Mouse (Mus musculus) heart, embryonic 15.5 days (tissue): ENCODE measurements around the gene Wwox. TPM values are rescaled to one million over a fixed set of nuclear protein-coding genes. Genes with fewer than 3 reads are reported as not detected.
A peak's percentile ranks its signal among the peaks of the same experiment; 100 is the strongest.

ENCODE experiments used
- ATAC-seq: fragments of 200-750 bp; cut with Nextera tagmentation; replicated peaks from 2 replicates; pipeline ENCODE4 v1.8.0; 2017; ENCODE audit warnings: low read depth, moderate TSS enrichment; ENCODE audit not compliant: insufficient number of reproducible peaks, insufficient read depth, low FRiP score
- H3K27ac ChIP-seq: fragments of 300-500 bp; sonication (generic); 2 replicates; pipeline ENCODE4 v1.5.1; 2015; ENCODE audit warnings: mild to moderate bottlenecking, inconsistent platforms
- H3K27me3 ChIP-seq: fragments of 300-500 bp; sonication (generic); 2 replicates; pipeline ENCODE4 v1.6.1; 2015; ENCODE audit warnings: inconsistent platforms
- H3K36me3 ChIP-seq: fragments of 300-500 bp; sonication (generic); 2 replicates; pipeline ENCODE4 v1.6.1; 2015; ENCODE audit warnings: mild to moderate bottlenecking, inconsistent platforms
- H3K4me1 ChIP-seq: fragments of 300-500 bp; sonication (generic); replicated peaks from 2 replicates; pipeline ENCODE4 v1.6.1; 2015; ENCODE audit warnings: inconsistent platforms
- H3K4me2 ChIP-seq: fragments of 300-500 bp; sonication (generic); 2 replicates; pipeline ENCODE4 v1.6.1; 2015; ENCODE audit warnings: inconsistent platforms, mild to moderate bottlenecking, moderate library complexity
- H3K4me3 ChIP-seq: fragments of 300-500 bp; sonication (generic); 2 replicates; pipeline ENCODE4 v1.5.1; 2015; ENCODE audit warnings: mild to moderate bottlenecking, inconsistent platforms
- H3K9ac ChIP-seq: fragments of 300-500 bp; sonication (generic); 2 replicates; pipeline ENCODE4 v1.6.1; 2015; ENCODE audit warnings: mild to moderate bottlenecking, inconsistent platforms
- H3K9me3 ChIP-seq: fragments of 300-500 bp; sonication (generic); replicated peaks from 2 replicates; pipeline ENCODE4 v1.6.1; 2016; ENCODE audit warnings: inconsistent platforms
- WGBS: fragments of 180-500 bp; shearing (Covaris S2); methylation state at CpG from one replicate; pipeline ENCODE4 v1.1.7; 2015; ENCODE audit warnings: mixed read lengths; 5-methylcytosine and 5-hydroxymethylcytosine counted together
- polyA plus RNA-seq: library from polyadenylated mRNA; unstranded; fragments of >200 nt; fragmentation: Nextera tagmentation; extraction: Ambion mirVana; gene quantifications from 2 replicates; pipeline ENCODE4 v1.2.1, GENCODE M21; 2015

Wwox gene
- polyA plus RNA-seq, 1 experiment from 2014 or later = 10.9 TPM

DNA sequence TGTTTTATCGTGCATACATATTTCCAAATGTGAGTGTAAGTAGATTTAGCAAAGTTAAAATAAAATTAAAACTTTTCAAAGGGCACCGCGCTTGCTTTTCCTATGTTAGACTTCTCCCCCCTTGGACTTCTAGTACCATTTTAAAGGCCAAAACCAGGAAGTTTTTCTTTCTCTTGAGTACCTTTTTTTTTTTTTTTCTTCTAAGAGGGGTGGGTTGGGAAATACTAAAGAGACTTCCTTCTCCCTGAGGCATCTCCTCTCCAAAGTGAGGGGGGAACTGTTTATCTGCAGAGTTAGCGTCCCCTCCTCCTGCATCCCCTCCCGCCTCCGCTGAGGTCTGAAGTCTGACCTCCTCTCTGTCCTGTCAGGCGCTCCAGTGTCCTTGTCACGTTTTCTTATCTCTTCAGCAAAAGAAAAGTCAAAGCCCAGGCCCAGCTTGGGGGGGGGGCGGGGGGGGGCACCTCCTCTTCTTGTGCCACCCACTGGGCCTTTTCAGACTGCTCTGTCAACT lies 437.3 kb downstream of the Wwox start:
- H3K4me3 ChIP-seq = no peak overlapping the region
- 0 out of 2 replicates have a peak overlapping the region, but pooled peaks have one; percentile 14 for H3K4me2 ChIP-seq
- no peaks in the 10 kb centered on the region for H3K36me3 ChIP-seq
- H3K27ac ChIP-seq = peak overlapping the region; percentile 55; the same call in 1 of the 2 replicates
- peak; percentile 32; the same call in 1 of the 2 replicates for ATAC-seq
- no peaks in the 10 kb centered on the region for H3K9me3 ChIP-seq
- 25% methylated on average over 9 of the region's 9 CpGs for WGBS
- H3K27me3 ChIP-seq = no peaks in the 10 kb centered on the region
- H3K4me1 ChIP-seq = peaks cover 31% of the 10 kb centered on the region
- no peak overlapping the region for H3K9ac ChIP-seq

DNA sequence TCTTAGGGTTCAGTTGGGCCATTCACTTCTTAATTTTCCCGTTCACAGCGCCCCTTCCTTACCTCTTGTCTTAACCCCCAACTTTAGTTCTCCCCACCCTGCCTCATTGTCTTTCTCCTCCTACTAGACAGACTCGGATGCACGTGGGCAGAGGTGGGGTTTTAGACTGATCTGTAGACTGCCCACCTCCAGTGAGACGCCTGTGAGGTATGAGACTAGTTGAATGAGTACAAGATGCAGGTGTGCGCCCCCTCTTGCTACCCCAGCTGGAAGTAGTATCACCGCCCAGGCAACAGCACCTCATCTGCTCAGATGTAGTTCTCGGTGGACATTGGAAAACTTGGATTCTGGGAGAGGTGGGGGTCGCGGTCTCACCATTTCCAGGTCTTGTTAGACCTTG lies 437.8 kb downstream of the Wwox start:
- H3K4me3 ChIP-seq = no peak overlapping the region
- no peak overlapping the region for H3K9ac ChIP-seq
- H3K9me3 ChIP-seq = no peaks in the 10 kb centered on the region
- no peaks in the 10 kb centered on the region for H3K36me3 ChIP-seq
- no peak for ATAC-seq
- 70% methylated on average over 10 of the region's 10 CpGs for WGBS
- H3K27me3 ChIP-seq = no peaks in the 10 kb centered on the region
- H3K27ac ChIP-seq = peak overlapping the region; percentile 55; the same call in 1 of the 2 replicates
- peaks cover 36% of the 10 kb centered on the region for H3K4me1 ChIP-seq
- 0 out of 2 replicates have a peak overlapping the region, but pooled peaks have one; percentile 14 for H3K4me2 ChIP-seq

DNA sequence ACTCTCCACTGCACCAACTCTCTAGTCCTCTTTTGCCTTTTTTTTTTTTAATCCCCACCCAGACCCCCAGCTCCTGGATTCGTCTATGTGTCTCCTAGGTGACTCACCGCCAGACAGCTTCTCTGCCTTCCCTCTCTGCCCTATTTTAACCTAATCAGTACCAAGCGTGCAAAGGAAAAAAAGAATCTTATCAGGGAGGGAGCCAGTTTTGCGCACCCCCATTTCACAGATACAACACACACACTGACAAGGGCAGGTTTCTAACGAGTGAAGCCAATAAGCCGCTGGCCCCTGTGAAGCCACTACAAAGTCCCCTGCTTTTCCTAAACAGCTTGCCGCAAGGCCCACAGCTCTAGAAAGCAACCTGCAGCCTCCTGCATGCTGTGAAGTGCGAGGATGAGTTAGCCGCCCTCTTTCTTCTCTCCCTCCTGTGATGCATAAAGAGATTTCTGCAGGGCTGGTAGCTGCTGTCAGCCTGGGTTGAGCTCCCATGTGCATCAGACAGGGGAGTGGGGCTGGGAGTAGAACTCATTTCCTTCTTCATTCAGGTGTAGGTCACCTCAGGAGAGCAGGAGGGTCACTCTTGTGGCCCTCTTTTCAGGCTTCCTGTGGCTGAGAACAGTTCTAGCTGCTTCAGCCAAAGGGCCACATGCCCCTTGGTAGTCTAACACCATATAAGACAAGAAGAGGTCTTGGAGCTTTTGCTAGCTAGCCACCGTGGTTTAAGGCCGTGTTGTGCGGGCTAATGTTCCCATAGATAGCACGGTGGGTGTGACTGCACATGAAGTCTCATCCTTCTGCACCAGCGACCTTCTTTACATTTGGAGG lies 439.2 kb downstream of the Wwox start:
- ATAC-seq = no peak

DNA sequence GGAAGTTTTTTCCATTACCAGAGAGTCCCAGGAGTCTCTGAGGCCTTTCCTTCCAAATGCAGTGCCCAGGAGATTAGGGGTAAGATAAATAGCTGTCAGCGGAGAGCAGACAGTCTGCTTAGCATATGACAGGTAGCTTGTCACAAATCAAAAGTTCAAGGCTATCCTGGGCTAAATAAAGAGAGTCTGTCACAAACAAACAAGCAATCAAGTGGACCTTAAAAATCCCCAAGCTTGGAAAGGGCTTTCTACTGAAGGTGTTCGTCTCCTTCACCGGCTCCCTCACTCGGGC lies 439.8 kb downstream of the Wwox start:
- ATAC-seq = no peak
- Histone ChIP-seq H3K27me3 (no peaks in the 10 kb centered on the region), H3K9me3 (no peaks in the 10 kb centered on the region), H3K4me2 (no peak overlapping the region), H3K4me3 (no peak overlapping the region), H3K9ac (no peak overlapping the region), H3K36me3 (no peaks in the 10 kb centered on the region), H3K4me1 (peaks cover 44% of the 10 kb centered on the region), H3K27ac (no peak overlapping the region)
- 66% methylated on average over 4 of the region's 4 CpGs for WGBS

More for the DNA sequence above, 439.2 kb downstream of the Wwox start:
- H3K4me3 ChIP-seq = no peak overlapping the region
- H3K27ac ChIP-seq = no peak overlapping the region
- no peaks in the 10 kb centered on the region for H3K27me3 ChIP-seq
- no peak overlapping the region for H3K9ac ChIP-seq
- peaks cover 44% of the 10 kb centered on the region for H3K4me1 ChIP-seq
- no peaks in the 10 kb centered on the region for H3K9me3 ChIP-seq
- H3K4me2 ChIP-seq = no peak overlapping the region
- H3K36me3 ChIP-seq = no peaks in the 10 kb centered on the region
- 68% methylated on average over 14 of the region's 14 CpGs for WGBS

DNA sequence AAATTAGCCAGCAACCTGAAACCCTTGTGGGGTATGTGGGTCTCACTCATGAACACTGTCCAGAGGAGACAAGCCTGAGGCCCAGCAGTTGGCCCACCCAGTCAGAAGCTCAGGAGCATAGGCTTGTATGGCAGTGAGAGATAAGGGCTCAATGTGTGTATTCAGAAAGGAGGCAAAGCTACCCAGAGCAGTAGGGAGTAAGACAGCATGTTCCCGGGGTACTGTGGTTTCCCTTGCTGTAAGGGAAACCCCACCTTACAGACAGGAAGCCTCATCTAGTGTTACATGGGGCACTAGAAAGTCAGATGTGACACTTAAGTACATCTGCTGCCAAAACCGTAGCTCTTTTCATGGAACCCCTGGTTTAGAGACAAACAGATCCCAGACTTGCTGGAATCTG lies 440.2 kb downstream of the Wwox start:
- Histone ChIP-seq H3K4me1 (peaks cover 44% of the 10 kb centered on the region), H3K9ac (no peak overlapping the region), H3K4me3 (no peak overlapping the region), H3K4me2 (no peak overlapping the region), H3K27me3 (no peaks in the 10 kb centered on the region), H3K27ac (no peak overlapping the region), H3K9me3 (no peaks in the 10 kb centered on the region), H3K36me3 (no peaks in the 10 kb centered on the region)
- no peak for ATAC-seq
- 41% methylated on average over 2 of the region's 2 CpGs for WGBS

DNA sequence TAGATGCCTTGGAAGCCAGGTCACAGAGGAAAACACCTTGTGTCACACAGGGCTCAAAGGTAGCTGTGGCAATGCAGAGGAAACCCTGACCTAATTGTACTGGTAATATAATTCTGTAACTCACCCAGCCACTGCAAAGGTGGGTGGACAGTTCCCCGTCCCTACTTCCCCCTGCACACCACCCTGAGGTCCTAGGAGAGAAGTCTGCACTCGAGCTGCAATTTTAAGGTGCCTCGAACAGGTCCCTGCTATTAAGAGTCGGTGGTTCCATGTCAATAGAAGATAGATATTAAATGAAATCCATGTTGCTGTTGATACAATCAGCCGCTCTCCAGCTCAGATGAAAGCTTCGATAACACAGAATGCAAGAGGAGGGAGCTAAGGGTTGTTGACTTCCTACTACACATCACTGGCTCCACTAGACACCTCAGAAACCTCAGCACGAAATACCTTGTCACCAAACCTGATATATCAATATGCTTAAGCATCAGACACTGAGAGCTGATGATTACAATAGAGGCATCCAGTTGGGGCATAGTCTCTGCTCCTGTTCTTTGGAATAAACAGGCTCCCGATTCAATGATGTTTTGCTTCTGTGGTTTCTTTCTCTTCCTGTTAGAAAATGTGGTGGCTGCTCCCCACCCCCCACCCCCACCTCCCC lies 441.1 kb downstream of the Wwox start:
- H3K36me3 ChIP-seq = no peaks in the 10 kb centered on the region
- no peak overlapping the region for H3K4me2 ChIP-seq
- no peak overlapping the region for H3K4me3 ChIP-seq
- H3K4me1 ChIP-seq = peaks cover 45% of the 10 kb centered on the region
- no peak for ATAC-seq
- no peak overlapping the region for H3K27ac ChIP-seq
- no peaks in the 10 kb centered on the region for H3K27me3 ChIP-seq
- H3K9ac ChIP-seq = no peak overlapping the region
- WGBS = 74% methylated on average over 8 of the region's 8 CpGs
- no peaks in the 10 kb centered on the region for H3K9me3 ChIP-seq

DNA sequence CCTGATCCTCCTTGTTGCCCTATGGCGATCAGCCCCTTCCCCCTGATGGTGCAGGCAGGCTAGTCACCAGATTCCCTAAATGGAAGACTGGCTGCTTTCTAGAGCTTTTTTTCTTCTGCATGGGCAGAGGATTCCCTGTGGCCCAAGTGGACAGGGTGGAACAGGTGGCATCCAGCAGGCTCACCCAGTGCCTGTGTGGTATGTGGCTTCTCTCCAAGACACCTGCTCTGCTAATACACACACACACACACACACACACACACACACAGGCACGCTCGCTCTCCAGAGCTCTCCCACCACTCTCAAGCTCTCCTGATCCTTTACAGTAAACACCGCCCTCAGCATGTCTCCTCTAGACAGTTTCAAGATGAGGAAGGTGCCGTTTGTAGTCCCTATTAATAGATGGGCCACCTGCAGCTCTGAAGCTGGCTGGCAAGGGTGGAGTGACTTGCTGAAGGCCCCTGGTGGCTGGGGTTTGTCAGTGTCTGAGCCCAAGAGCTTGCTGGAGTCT lies 442.5 kb downstream of the Wwox start:
- Histone ChIP-seq H3K4me3 (no peak overlapping the region), H3K36me3 (no peaks in the 10 kb centered on the region), H3K9ac (no peak overlapping the region), H3K4me2 (no peak overlapping the region), H3K9me3 (no peaks in the 10 kb centered on the region), H3K4me1 (peaks cover 35% of the 10 kb centered on the region), H3K27ac (peak overlapping the region; percentile 43), H3K27me3 (no peaks in the 10 kb centered on the region)
- 48% methylated on average over 5 of the region's 5 CpGs for WGBS
- ATAC-seq = peak; percentile 70

DNA sequence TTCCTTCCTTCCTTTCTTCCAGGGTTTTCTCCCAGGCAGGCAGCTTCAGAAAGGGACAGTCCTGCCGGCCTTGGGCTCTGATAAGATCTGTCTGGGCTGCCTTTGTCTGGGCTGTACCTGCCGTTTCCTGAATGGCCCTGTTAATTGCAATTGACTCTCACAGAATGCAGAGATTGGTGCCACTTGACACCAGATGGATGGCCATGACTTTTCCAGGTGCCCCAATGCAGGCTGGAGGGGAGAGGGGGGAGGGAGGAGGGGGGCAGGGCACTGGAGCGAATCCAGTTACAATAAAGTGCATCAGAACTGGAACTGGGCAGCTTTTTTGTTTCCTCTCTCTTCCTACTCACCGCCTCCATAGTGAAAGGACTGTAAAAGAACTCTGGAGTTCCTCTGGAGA lies 443.0 kb downstream of the Wwox start:
- H3K4me3 ChIP-seq = no peak overlapping the region
- H3K27ac ChIP-seq = peak overlapping the region; percentile 43; the same call in 1 of the 2 replicates
- H3K9me3 ChIP-seq = no peaks in the 10 kb centered on the region
- H3K9ac ChIP-seq = no peak overlapping the region
- no peaks in the 10 kb centered on the region for H3K27me3 ChIP-seq
- H3K4me2 ChIP-seq = no peak overlapping the region
- no peak for ATAC-seq
- H3K4me1 ChIP-seq = peaks cover 30% of the 10 kb centered on the region
- 32% methylated on average over 4 of the region's 4 CpGs for WGBS
- H3K36me3 ChIP-seq = no peaks in the 10 kb centered on the region

DNA sequence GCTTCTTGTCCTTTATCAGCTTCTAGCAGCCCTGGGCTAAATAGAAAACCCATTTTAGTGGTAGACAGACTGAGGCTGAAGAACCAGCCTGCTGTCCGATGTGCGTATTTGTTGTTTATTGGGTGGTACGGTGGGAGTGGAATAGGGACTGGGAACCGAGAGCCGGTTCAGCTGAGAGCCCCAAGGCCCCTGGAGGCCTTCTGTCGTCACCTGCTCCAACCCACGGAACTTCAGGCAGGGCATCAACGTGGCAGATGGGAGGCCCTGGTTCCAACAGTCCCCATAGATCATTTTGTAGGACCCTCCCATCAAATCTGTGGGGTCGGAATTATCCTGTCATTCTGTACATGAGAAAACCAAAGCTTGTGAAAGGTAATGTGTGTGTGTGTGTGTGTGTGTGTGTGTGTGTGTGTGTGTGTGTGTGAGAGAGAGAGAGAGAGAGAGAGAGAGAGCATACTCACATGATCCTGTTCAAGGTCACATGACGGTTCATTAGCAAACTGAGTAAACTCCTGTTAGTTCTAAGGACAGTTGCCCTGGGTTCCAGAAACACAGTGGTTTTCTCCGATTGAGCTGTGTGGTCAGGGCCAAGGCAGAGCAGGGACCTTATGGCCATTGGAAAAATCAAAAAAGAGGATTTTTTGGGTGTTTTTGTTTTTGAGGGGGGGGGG lies 443.6 kb downstream of the Wwox start:
- no peaks in the 10 kb centered on the region for H3K36me3 ChIP-seq
- H3K4me3 ChIP-seq = no peak overlapping the region
- no peak overlapping the region for H3K9ac ChIP-seq
- peaks cover 28% of the 10 kb centered on the region for H3K4me1 ChIP-seq
- 68% methylated on average over 11 of the region's 11 CpGs for WGBS
- H3K9me3 ChIP-seq = no peaks in the 10 kb centered on the region
- no peak overlapping the region for H3K4me2 ChIP-seq
- no peaks in the 10 kb centered on the region for H3K27me3 ChIP-seq
- peak overlapping the region; percentile 43; the same call in 1 of the 2 replicates for H3K27ac ChIP-seq
- no peak for ATAC-seq

DNA sequence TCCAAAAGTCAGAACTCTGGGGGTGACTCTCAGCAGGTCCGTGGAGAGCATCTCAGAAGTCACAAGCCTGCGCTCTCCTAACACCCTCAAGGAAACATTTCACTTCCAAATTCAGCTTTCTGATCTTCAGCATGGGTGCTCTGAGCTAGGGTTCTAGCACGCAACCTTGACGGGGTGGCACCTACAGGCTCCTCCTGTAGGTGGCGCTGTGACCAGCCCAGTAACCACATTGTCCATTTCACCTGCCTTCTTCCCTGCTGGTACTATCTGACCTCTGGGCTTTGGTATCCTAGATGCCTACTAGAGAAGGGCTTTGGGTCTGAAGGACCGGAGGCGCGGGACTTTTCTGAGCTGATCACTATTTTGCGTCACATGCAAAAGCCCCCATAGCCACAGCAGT lies 444.5 kb downstream of the Wwox start:
- Histone ChIP-seq H3K36me3 (no peaks in the 10 kb centered on the region), H3K4me2 (no peak overlapping the region), H3K9ac (no peak overlapping the region), H3K9me3 (no peaks in the 10 kb centered on the region), H3K4me1 (peaks cover 24% of the 10 kb centered on the region), H3K27me3 (no peaks in the 10 kb centered on the region), H3K4me3 (no peak overlapping the region), H3K27ac (no peak overlapping the region)
- 77% methylated on average over 9 of the region's 9 CpGs for WGBS
- ATAC-seq = no peak

DNA sequence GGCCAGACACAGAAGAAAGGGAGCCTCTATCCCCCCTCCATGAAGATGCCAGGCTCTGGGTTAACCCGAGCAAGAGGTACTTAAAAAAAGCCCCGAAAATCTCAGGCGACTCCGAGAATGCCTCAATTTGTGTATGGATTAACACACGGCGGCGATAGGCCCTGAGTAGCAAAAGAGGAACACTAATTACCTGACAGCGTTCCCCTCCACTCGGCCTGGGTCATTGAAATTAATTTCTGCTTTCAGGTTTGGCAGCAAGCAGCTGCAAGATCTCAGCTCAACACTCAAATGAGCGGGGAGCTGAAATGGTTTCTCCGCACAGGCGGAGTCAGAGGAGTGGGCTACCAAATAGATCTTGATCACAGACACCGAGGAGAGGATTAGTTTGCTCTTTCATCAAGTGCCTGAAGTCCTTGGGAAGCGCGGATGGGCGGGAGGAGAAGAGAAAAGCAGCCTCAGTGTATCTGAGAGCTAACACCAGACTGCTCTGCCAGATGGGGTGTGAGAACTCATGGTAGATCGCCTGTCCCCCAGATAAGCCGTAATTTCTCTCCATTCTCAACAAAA lies 445.7 kb downstream of the Wwox start:
- H3K27ac ChIP-seq = no peak overlapping the region
- peaks cover 25% of the 10 kb centered on the region for H3K4me1 ChIP-seq
- 50% methylated on average over 18 of the region's 18 CpGs for WGBS
- H3K4me2 ChIP-seq = no peak overlapping the region
- no peak overlapping the region for H3K4me3 ChIP-seq
- no peaks in the 10 kb centered on the region for H3K36me3 ChIP-seq
- no peak overlapping the region for H3K9ac ChIP-seq
- no peaks in the 10 kb centered on the region for H3K9me3 ChIP-seq
- no peak for ATAC-seq
- H3K27me3 ChIP-seq = no peaks in the 10 kb centered on the region
